Mouse (Mus musculus): ENCODE data around the gene Fdxacb1. TPM values are rescaled to one million over a fixed set of nuclear protein-coding genes. Genes with fewer than 3 reads are reported as not detected.

Fdxacb1 gene
- total RNA-seq, 2 experiments from 2014 or later, result 5.4 to 6.6 TPM

DNA sequence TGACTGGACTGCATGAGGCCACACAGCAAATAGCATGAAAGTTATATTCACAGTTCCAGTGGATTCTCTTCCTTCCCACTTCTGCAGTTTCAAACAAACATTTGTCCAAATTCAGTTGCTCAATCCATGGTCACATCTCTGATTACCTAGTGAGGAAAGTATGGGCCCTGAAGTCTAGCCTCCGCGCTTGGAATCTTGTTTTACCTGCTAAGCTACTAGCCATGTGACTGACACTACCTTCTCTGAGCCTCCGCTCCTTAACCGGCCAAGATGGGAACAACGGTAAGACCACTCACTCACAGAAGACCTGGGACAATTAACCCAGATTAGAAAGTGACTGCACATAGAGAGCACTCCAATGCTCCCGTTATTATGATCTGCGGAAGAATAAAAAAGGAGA, 22.2 kb upstream of the Fdxacb1 start:
- no peak for DNase-seq (ENCODE audit: low spot score in 2 of 2)

- no peak for DNase-seq (ENCODE audit: low spot score in 2 of 2)
These were observed 21.8 kb upstream of the Fdxacb1 start, which contains the start of gene 2310030G06Rik for GRCm38 (mm10) chr9:50746214-50746677. 2310030G06Rik (minus strand) TSS chr9:50746536.

DNA sequence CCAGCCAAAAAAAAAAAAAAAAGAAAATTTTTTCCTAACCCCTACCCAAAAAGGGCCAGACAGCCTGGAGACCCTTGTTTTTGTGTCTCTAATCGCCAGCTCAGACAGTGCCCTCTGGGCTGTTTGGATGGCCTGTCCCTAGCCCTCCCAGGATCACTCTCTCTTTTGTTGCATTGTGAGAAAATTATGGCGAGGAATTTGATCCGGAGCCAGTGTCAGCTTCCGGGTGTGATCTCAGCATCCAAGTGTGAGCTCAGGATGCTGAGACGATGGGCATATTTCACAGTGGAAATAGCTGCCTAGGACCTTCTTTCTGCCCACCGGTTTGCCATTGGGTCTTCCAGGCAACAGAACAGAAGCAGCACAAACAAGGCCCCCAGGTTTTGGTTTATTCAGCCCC, 17.3 kb upstream of the Fdxacb1 start:
- no peak for DNase-seq (ENCODE audit: low spot score in 2 of 2)

- no peak for DNase-seq (ENCODE audit: low spot score in 2 of 2)
These were observed 16.7 kb upstream of the Fdxacb1 start, which contains the start of gene Cryab for GRCm38 (mm10) chr9:50751323-50751722. Cryab (plus strand) TSS chr9:50751325.

- DNase-seq (ENCODE audit: low spot score in 2 of 2), result no peak
These were observed 15.9 kb upstream of the Fdxacb1 start, which contains the start of gene Hspb2 for GRCm38 (mm10) chr9:50752054-50752602. Hspb2 (minus strand) TSS chr9:50752354.

- peak; percentile 56 to 78 for DNase-seq (ENCODE audit: low spot score in 2 of 2)
These were observed 15.0 kb upstream of the Fdxacb1 start for GRCm38 (mm10) chr9:50752784-50753615.

DNA sequence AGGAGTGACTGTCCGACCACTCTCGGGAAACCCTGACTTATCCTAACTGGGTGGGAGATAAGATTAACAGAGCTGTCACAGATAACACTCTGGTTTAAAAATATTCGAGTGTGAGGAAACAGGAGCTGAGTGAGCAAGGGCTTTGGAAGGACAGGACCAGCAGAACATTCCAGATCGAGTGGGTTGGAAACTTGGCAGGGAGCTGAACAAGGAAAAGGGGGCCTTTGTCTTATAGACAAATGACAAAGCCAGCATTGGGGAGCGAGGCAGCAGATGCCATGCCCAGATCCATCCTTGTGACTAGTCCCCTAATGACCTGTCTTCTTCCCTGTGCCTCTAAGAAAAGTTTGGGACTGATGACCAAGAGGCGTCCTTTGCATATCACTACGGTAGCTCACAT, 14.1 kb upstream of the Fdxacb1 start:
- no peak for DNase-seq (ENCODE audit: low spot score in 2 of 2)

DNA sequence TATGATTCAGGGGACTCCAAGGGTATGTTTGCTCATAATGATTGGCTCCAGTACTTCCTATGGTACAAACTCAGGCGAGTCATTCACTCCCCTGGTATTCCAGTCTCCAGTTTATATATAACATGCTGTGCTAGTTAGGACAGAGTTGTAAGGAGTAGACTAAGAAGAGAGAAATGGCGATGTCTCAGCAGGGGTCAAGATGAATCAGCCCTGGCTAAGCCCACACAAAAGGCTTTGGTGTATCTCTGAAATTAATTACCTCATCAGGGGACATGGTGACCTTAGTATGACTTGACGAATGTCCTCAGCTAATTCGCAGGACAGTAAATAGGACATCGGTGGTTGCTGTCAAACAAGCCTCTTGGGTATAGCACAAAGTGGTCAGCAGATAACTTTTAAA, 11.3 kb upstream of the Fdxacb1 start:
- DNase-seq (ENCODE audit: low spot score in 2 of 2), result no peak

DNA sequence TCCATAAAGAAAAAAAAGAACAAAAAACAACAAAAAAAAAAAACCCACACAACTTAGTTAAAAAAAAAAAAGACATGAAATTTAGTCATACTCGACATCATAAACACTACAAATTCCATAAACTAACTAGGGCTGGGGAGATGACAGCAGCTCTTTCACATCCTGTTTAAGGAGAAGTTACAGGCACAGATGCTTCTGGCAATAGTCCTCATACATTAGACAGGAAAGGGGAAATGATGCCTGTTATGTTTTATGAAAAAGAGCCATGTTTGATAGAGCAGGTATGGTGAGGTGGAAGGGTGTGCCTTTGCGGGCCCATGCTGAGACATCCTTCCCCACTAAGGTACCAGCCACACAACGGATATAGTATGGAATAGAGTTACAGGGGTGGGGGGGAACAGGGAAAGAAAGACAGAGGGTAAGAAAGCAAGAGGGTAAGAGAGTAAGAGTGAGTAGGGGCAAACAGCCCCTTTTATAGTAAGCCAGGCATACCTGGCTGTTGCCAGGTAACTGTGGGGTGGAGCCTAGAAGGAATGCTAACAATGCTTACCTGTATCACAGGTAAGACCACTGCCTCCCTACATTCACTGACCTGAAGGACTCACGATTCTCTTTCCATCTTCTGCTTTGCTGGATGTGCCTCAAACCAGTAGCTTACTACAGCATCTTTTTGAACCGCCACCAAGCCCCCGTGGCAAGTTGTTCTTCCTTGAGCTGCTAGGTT, 6.4 kb upstream of the Fdxacb1 start:
- no peak for DNase-seq (ENCODE audit: low spot score in 2 of 2)

DNA sequence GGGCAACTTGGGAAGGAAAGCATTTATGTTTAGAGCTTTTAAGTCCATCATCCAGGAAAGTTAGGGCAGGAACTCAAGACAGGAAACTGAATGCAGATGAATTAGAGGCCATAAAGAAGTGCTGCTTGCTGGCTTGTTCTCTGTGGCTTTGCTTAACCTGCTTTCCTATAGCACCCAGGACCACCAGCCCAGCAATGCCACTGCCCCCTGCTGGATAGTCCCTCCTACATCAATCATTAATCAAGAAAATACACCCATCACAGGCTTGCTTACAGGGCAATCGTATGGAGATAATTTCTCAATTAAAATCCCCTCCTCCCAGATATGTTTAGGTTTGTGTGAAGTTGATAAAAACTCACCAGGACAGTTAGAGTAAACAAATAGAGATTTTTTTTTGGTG, 4.7 kb upstream of the Fdxacb1 start:
- no peak for DNase-seq (ENCODE audit: low spot score in 2 of 2)

- DNase-seq (ENCODE audit: low spot score in 2 of 2), result no peak
These were observed 417 bp upstream of the Fdxacb1 start for GRCm38 (mm10) chr9:50767531-50768106.

DNA sequence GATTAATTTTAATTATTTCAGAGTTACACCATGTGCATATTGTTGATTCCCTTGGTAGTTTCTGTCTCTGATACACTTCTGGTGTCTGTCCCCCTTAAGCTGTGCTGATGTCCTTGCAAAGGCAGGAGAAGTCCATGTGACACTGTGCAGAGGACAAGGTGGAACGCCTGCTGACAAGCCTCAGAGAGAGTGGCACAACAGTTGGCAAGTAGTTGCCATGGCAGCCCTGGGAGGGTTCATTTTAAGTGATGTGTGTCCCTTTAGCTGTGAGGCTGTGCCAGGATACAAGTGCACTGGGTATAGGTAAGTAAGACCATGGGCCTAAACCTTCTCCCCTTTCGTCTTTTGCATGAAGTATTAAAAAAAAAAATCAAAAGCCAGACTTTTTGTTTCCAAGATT, 2.0 kb downstream of the Fdxacb1 start:
- DNase-seq (ENCODE audit: low spot score in 2 of 2), result no peak

DNA sequence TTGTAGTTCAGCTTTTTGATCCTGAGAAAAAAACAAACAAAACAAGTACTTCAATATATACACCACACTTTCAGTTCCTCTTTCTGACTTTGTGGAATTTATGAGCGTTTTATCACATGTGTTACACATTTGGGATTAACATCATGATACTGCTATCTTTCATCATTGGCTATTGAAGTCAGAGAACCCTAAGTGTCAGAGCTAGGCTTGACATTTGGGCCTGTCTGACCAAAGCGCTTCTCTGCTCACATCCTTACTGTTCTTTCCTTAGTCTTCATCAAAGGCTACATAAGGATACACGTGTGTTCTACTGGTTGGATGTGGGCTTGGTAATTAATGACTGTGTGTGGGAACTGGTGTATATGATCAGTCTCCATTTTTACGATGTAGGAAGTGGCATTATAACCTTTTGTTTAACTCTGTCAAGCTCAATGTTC, 6.0 kb downstream of the Fdxacb1 start:
- DNase-seq (ENCODE audit: low spot score in 2 of 2), result no peak

GRCm38 (mm10) chr9:50774991-50775612, 7.1 kb downstream of the Fdxacb1 start, which contains the start of the genes Alg9 and 1110032A03Rik:
Alg9 (plus strand) TSS chr9:50775019.
1110032A03Rik (minus strand) TSS chr9:50775520.
- DNase-seq (ENCODE audit: low spot score in 2 of 2), result peak; percentile 87 to 90

DNA sequence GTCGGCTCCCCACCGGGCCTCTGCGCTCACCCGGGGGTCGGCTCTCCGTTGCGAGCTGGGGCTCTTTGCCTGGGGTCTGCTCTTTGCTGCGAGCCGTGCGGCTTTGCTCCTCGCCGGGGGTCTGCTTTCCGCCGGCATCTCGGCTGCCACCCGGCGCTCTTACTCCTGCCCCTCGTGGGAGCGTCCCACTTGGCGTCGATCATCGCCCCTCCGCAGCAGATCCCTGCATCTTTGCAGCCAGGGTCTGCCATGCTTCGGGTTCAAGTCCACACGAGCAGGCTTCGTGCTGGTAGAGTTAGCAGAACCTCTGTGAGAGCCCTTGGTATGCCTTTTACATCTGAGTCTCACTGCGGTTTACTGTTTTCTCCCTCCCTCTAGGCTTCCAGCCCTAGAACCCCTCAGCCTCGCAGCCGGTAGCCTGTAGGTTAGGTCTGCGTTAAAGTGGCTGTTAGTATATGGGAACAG, 7.7 kb downstream of the Fdxacb1 start:
- DNase-seq (ENCODE audit: low spot score in 2 of 2), result no peak

- DNase-seq (ENCODE audit: low spot score in 2 of 2), result no peak
These were observed 8.2 kb downstream of the Fdxacb1 start for GRCm38 (mm10) chr9:50776162-50776760.

- DNase-seq (ENCODE audit: low spot score in 2 of 2), result no peak
These were observed 14.1 kb downstream of the Fdxacb1 start for GRCm38 (mm10) chr9:50782155-50782554.

DNA sequence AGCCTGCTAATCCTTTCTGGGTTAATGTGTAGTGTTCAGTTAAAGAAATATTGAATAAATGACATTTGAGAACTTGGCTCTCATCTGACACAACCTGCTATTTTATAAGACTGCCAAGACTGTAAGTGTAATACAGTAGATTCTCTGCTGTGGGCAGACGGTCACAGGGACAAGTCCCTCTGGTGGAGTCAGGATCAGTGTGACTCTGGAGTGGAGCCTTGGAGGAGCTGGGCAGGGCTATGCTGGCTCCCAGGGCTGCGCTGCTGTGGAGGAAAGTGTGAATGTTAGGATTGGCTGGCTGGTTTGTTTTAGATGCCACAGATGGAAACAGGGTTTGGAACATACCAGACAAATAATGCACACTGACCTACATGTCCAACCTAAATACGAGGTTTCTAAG, 27.2 kb downstream of the Fdxacb1 start:
- DNase-seq (ENCODE audit: low spot score in 2 of 2), result no peak

GRCm38 (mm10) chr9:50796776-50797175, 28.7 kb downstream of the Fdxacb1 start:
- no peak for DNase-seq (ENCODE audit: low spot score in 2 of 2)

GRCm38 (mm10) chr9:50797641-50798040, 29.6 kb downstream of the Fdxacb1 start:
- no peak for DNase-seq (ENCODE audit: low spot score in 2 of 2)
